ENCODE assay signal across 8 mouse cellular contexts in the genomic region with DNA sequence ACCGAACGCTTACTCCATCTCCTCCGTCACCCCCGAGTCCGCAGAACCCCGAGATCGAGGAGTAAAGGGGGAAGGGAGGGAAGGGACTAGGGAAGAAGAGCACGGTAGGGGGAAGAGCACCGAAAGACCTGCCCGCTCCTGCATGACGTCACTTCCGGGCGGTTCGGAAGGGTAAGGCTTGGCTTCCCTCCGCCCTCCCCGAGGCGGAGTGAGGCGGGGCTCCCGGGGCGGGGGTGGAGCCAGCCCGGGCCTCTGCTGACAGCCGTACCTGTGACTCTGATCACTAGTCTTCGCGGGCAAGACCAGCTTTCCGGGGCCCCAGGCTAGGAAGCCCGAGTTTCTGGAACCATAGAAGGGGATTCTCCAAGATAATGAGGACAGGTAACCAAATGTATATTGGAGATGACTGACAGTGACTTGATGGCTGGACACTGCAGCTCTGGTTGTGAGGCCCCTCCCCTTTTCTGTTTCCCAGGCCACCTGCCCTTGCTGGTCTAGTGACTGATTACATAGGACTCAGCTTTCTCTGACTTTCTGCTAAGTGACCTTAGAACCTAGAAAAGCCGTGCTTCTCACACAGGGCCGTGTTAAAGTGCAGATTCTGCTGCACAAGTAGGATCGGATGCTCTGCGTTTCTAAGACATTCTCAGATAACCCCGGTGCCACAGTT. TPM values are rescaled to one million over a fixed set of nuclear protein-coding genes. Genes with fewer than 3 reads are reported as not detected.
DNase-seq lines count a peak whose midpoint lies in the region; ATAC-seq lines count a peak whose summit lies in the region.

A gene (minus strand): TSS at position 147 of the 670 bp plus-strand sequence.

- peak; percentile 92 for DNase-seq in adipocyte (ENCODE audit: low spot score)
- DNase-seq in embryo, embryonic 10 days (ENCODE audit: low spot score): peak; percentile 95
- peak; percentile 93 for DNase-seq in gastrocnemius, postnatal 14 days
- peak; percentile 91 to 96 for DNase-seq in left cerebral cortex, postnatal 10 days (ENCODE audit: extremely low spot score in 1 of 2, low spot score in 2 of 2)
- DNase-seq in right cerebral cortex, postnatal 25 days: peak; percentile 95
- DNase-seq in urinary bladder, postnatal 4 days (ENCODE audit: low spot score in 2 of 2): peak; percentile 88 to 94

- ATAC-seq in inflammation-experienced regulatory T-cells, adult 6 months: peak; percentile 98
- peak; percentile 93 for ATAC-seq in megakaryocyte-erythroid progenitor cell, adult 5-6 weeks (replicated peaks; ENCODE audit: low FRiP score, low TSS enrichment, poor library complexity, severe bottlenecking)

- intact Hi-C loops in gastrocnemius, postnatal 14 days (cut with DNase I; ENCODE audit: low total_unique reads): no loop called here
- intact Hi-C loops in left cerebral cortex, postnatal 10 days (cut with DNase I): no loop called here

RNA-seq across cellular contexts. Expression of the gene that starts here (rescaled TPM):
- total RNA-seq in gastrocnemius, postnatal 14 days (2021): 10 to 100 TPM; 11.4 to 13.6 TPM
- polyA plus RNA-seq in inflammation-experienced regulatory T-cells, adult 6 months (2017; shearing (Covaris generic)): 10 to 100 TPM in 1 of 3 experiments, 1 to 10 TPM in 2; 7.8 to 10.7 (median 9.9) TPM
- 10 to 100 TPM; 30.2 to 32.5 TPM for total RNA-seq in left cerebral cortex, postnatal 10 days (2021)
- total RNA-seq in megakaryocyte-erythroid progenitor cell, adult 5-6 weeks (2014; fragmentation: Nextera tagmentation): 34.0 and 50.8 TPM in 2 replicates
- 45.7 and 52.7 TPM in 2 replicates for total RNA-seq in megakaryocyte-erythroid progenitor cell, adult 5-6 weeks (2017)

Comparison
In these comparisons a context has a peak if more than half of its experiments do, and no peak if none do; other contexts are left out.
1. Peak in every context shown above with its lines: DNase-seq and ATAC-seq.